Comparison of ENCODE assay signal across 8 mouse cellular contexts in the genomic region with DNA sequence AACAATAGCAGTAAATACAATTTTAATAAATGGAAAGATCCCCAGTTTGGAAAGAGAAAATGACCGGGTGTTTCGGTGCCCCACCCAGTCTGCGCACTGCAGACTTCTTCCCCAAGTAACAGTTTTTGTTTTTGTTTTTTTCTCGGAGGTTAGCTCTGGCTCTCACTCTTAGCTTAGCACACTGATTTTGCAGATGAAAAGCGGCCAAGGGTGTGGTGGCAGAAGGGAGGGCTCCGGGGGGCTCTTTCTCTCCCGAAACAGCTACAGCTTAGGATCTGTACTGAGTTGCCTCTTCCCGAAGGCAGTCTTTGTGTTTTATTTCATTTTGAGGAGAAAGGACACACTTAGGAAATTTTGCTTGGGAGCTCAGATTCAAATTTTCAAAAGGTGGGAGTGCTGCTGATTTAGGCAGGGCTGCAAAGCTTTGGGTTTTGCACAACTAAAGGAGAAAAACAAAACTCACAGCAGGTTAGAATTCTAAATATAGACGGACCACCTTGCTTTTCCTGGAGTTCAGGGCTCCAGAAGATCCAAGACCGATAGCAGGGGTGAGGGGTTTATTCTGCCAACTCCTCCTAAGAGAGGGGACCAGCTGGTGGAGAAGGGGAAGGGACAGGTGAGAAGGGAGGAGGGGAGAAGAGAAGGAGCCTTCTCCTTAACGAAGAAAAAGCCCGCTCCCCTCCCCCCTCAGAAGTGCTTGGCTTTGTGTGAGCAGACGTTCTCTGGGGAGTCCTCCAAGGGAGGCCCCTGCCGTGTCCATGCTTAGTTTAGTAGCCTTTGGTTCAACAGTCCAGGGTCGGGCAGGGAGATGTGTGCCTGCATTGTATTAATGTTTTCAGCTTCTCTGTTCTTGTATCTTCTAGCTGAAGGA. TPM values are rescaled to one million over a fixed set of nuclear protein-coding genes. Genes with fewer than 3 reads are reported as not detected.
DNase-seq lines count a peak whose midpoint lies in the region; ATAC-seq and TF ChIP-seq lines count a peak whose summit lies in the region.

No protein-coding gene starts in this region.

- no peak for TF ChIP-seq CTCF in testis, adult 2 months (IDR thresholded peaks at IDR 0.05; ENCODE audit: control insufficient read depth, insufficient read depth, insufficient replicate concordance, low read depth, low read length)

- no peak overlapping the region for H3K4me3 ChIP-seq in lung, embryonic 15.5 days
- H3K4me3 ChIP-seq in embryonic facial prominence, embryonic 12.5 days, result no peak overlapping the region
- no peak overlapping the region for H3K4me3 ChIP-seq in limb, embryonic 11.5 days (ENCODE audit: low read depth, low read length)
- no peak overlapping the region for H3K4me3 ChIP-seq in testis, adult 2 months (ENCODE audit: control insufficient read depth, low read depth, low read length)

- no peak overlapping the region for H3K27ac ChIP-seq in lung, embryonic 15.5 days
- H3K27ac ChIP-seq in embryonic facial prominence, embryonic 12.5 days, result peak overlapping the region; percentile 95
- H3K27ac ChIP-seq in limb, embryonic 11.5 days (replicated peaks; ENCODE audit: low read depth, low read length), result 0 out of 2 replicates have a peak overlapping the region, but pooled peaks have one; percentile 21
- H3K27ac ChIP-seq in testis, adult 2 months (ENCODE audit: control insufficient read depth, insufficient read depth, low read depth, low read length), result peak overlapping the region; percentile 78

- DNase-seq in lung, adult 18-20 months, result no peak
- DNase-seq in limb, embryonic 11.5 days (ENCODE audit: low spot score), result no peak
- DNase-seq in layer of hippocampus, adult 9-11 months, result no peak
- no peak for DNase-seq in frontal cortex, postnatal 36 days (ENCODE audit: low spot score in 2 of 2)
- DNase-seq in left cerebral cortex, postnatal 14 days (ENCODE audit: low spot score in 2 of 2), result no peak

- no peak for ATAC-seq in lung, embryonic 15.5 days (ENCODE audit: borderline replicate concordance, extremely low read depth, low FRiP score, low TSS enrichment)
- no peak for ATAC-seq in embryonic facial prominence, embryonic 12.5 days (ENCODE audit: insufficient number of reproducible peaks, insufficient read depth, low FRiP score, low TSS enrichment)
- ATAC-seq in limb, embryonic 11.5 days (ENCODE audit: insufficient number of reproducible peaks, low FRiP score, low TSS enrichment, low read depth), result no peak

- H3K4me1 ChIP-seq in lung, embryonic 15.5 days, result peaks cover 61% of the 10 kb centered on the region
- H3K4me1 ChIP-seq in embryonic facial prominence, embryonic 12.5 days, result peaks cover 51% of the 10 kb centered on the region
- peaks cover 17% of the 10 kb centered on the region for H3K4me1 ChIP-seq in limb, embryonic 11.5 days (ENCODE audit: control insufficient read depth, insufficient read depth, low read length)
- peaks cover 31% of the 10 kb centered on the region for H3K4me1 ChIP-seq in testis, adult 2 months (ENCODE audit: control insufficient read depth, insufficient read depth, low read length)

- H3K4me2 ChIP-seq in lung, embryonic 15.5 days, result 0 out of 2 replicates have a peak overlapping the region, but pooled peaks have one; percentile 0
- H3K4me2 ChIP-seq in embryonic facial prominence, embryonic 12.5 days (replicated peaks), result peak overlapping the region; percentile 64
- no peak overlapping the region for H3K4me2 ChIP-seq in limb, embryonic 11.5 days (ENCODE audit: low read depth, severe bottlenecking)

- no peak for TF ChIP-seq POLR2A in testis, adult 2 months (IDR thresholded peaks at IDR 0.05; ENCODE audit: control insufficient read depth, low read depth, low read length)

- no peaks in the 10 kb centered on the region for H3K36me3 ChIP-seq in lung, embryonic 15.5 days
- H3K36me3 ChIP-seq in embryonic facial prominence, embryonic 12.5 days, result no peaks in the 10 kb centered on the region
- H3K36me3 ChIP-seq in limb, embryonic 11.5 days (ENCODE audit: control insufficient read depth, insufficient read depth, low read length), result no peaks in the 10 kb centered on the region
- no peaks in the 10 kb centered on the region for H3K36me3 ChIP-seq in testis, adult 2 months (ENCODE audit: control insufficient read depth, insufficient read depth, low read length)

- H3K27me3 ChIP-seq in lung, embryonic 15.5 days, result no peaks in the 10 kb centered on the region
- H3K27me3 ChIP-seq in embryonic facial prominence, embryonic 12.5 days, result no peaks in the 10 kb centered on the region
- H3K27me3 ChIP-seq in limb, embryonic 11.5 days (ENCODE audit: control insufficient read depth, insufficient read depth, low read length), result no peaks in the 10 kb centered on the region
- H3K27me3 ChIP-seq in testis, adult 2 months (ENCODE audit: control insufficient read depth, insufficient read depth, low read length), result no peaks in the 10 kb centered on the region

- WGBS in lung, embryonic 15.5 days, result 35% methylated on average over 15 of the region's 15 CpGs
- WGBS in embryonic facial prominence, embryonic 12.5 days, result 21% methylated on average over 15 of the region's 15 CpGs
- 35% methylated on average over 15 of the region's 15 CpGs for WGBS in limb, embryonic 11.5 days

- no peaks in the 10 kb centered on the region for H3K9me3 ChIP-seq in lung, embryonic 15.5 days
- H3K9me3 ChIP-seq in embryonic facial prominence, embryonic 12.5 days, result no peaks in the 10 kb centered on the region
- H3K9me3 ChIP-seq in limb, embryonic 11.5 days (ENCODE audit: control insufficient read depth, low read length), result no peaks in the 10 kb centered on the region

- intact Hi-C loops in left cerebral cortex, postnatal 14 days (cut with DNase I), result no loop called here

- H3K9ac ChIP-seq in lung, embryonic 15.5 days, result peak overlapping the region; percentile 13; the same call in 1 of the 2 replicates
- peak overlapping the region; percentile 21; the same call in 1 of the 2 replicates for H3K9ac ChIP-seq in embryonic facial prominence, embryonic 12.5 days
- H3K9ac ChIP-seq in limb, embryonic 11.5 days (ENCODE audit: low read length), result no peak overlapping the region

RNA-seq across cellular contexts. Expression of gene Tuba1a, which starts 37.4 kb away (rescaled TPM):
- polyA plus RNA-seq in lung, embryonic 15.5 days (2015; fragmentation: Nextera tagmentation; extraction: Ambion mirVana), result 1,060 and 1,067 TPM in 2 replicates
- 2,353 and 2,615 TPM in 2 replicates for polyA plus RNA-seq in embryonic facial prominence, embryonic 12.5 days (2016; fragmentation: Nextera tagmentation; extraction: Ambion mirVana)
- 1,453 and 1,516 TPM in 2 replicates for polyA plus RNA-seq in limb, embryonic 11.5 days (2014; fragmentation: Nextera tagmentation; extraction: Ambion mirVana)
- polyA plus RNA-seq in testis, adult 2 months (2012; rRNA removed), result 77.2 and 93.1 TPM in 2 replicates
- total RNA-seq in left cerebral cortex, postnatal 14 days (2021), result 1,000 to 10,000 TPM; 2,132 to 2,150 TPM

RNA-seq across cellular contexts. Expression of gene Gm49450, which starts 37.6 kb away (rescaled TPM):
- not detected in 2 replicates for polyA plus RNA-seq in lung, embryonic 15.5 days (2015; fragmentation: Nextera tagmentation; extraction: Ambion mirVana)
- not detected in 2 replicates for polyA plus RNA-seq in embryonic facial prominence, embryonic 12.5 days (2016; fragmentation: Nextera tagmentation; extraction: Ambion mirVana)
- polyA plus RNA-seq in limb, embryonic 11.5 days (2014; fragmentation: Nextera tagmentation; extraction: Ambion mirVana), result not detected in 2 replicates
- polyA plus RNA-seq in testis, adult 2 months (2012; rRNA removed), result 2.3 and 2.4 TPM in 2 replicates
- not detected for total RNA-seq in left cerebral cortex, postnatal 14 days (2021)

RNA-seq across cellular contexts. Expression of gene Tuba1c, which starts 38.8 kb away (rescaled TPM):
- polyA plus RNA-seq in lung, embryonic 15.5 days (2015; fragmentation: Nextera tagmentation; extraction: Ambion mirVana), result 211 and 224 TPM in 2 replicates
- 98.8 and 103 TPM in 2 replicates for polyA plus RNA-seq in embryonic facial prominence, embryonic 12.5 days (2016; fragmentation: Nextera tagmentation; extraction: Ambion mirVana)
- 146 and 157 TPM in 2 replicates for polyA plus RNA-seq in limb, embryonic 11.5 days (2014; fragmentation: Nextera tagmentation; extraction: Ambion mirVana)
- polyA plus RNA-seq in testis, adult 2 months (2012; rRNA removed), result 223 and 227 TPM in 2 replicates
- 100 to 1,000 TPM; 129 to 142 TPM for total RNA-seq in left cerebral cortex, postnatal 14 days (2021)

RNA-seq across cellular contexts. Expression of gene Tuba1b, which starts 56.5 kb away (rescaled TPM):
- 1,916 and 1,998 TPM in 2 replicates for polyA plus RNA-seq in lung, embryonic 15.5 days (2015; fragmentation: Nextera tagmentation; extraction: Ambion mirVana)
- polyA plus RNA-seq in embryonic facial prominence, embryonic 12.5 days (2016; fragmentation: Nextera tagmentation; extraction: Ambion mirVana), result 1,598 and 1,609 TPM in 2 replicates
- polyA plus RNA-seq in limb, embryonic 11.5 days (2014; fragmentation: Nextera tagmentation; extraction: Ambion mirVana), result 2,238 and 2,358 TPM in 2 replicates
- polyA plus RNA-seq in testis, adult 2 months (2012; rRNA removed), result 124 and 148 TPM in 2 replicates
- total RNA-seq in left cerebral cortex, postnatal 14 days (2021), result 100 to 1,000 TPM; 689 to 750 TPM

Comparison
In these comparisons a context has a peak if more than half of its experiments do, and no peak if none do; other contexts are left out.
1. RNA of gene Tuba1a, which starts 37.4 kb away (polyA plus RNA-seq): 2,353 to 2,615 TPM in embryonic facial prominence, embryonic 12.5 days, 1,453 to 1,516 TPM in limb, embryonic 11.5 days and 1,060 to 1,067 TPM in lung, embryonic 15.5 days; 77.2 to 93.1 TPM in testis, adult 2 months; every median in the first group is over 10 times any median in the second.